29 mouse cellular contexts compared by ENCODE assay signal in genomic region chr6:26766846-26767245, GRCm38 (mm10).
A peak's percentile ranks its signal among the peaks of the same experiment; 100 is the strongest.
DNase-seq lines count a peak whose midpoint lies in the region; ATAC-seq and TF ChIP-seq lines count a peak whose summit lies in the region.
"Had no signal": no experiment of that assay in that cellular context is flagged by ENCODE, and none has a peak within 500 bp of the region (broad histone marks: within the 10 kb centered on the region; RNA-seq: fewer than 3 reads in every experiment).

No protein-coding gene starts in this region.

- ATAC-seq in forebrain, embryonic 13.5 days: peak; percentile 57; the same call in 1 of the 2 replicates
- ATAC-seq in forebrain, postnatal 0 days: no peak
- 0 out of 2 replicates have a peak, but pooled peaks have one; percentile 56 for ATAC-seq in midbrain, embryonic 16.5 days
- ATAC-seq in common myeloid progenitor, adult 5-6 weeks (replicated peaks; ENCODE audit: low read depth, poor library complexity, severe bottlenecking): peak; percentile 86
- ATAC-seq: activated CD4-positive, CD25-positive, alpha-beta regulatory T cell, adult 4 months; forebrain, embryonic 16.5 days; liver, embryonic 12.5 days; liver, postnatal 0 days had no signal

- H3K4me1 ChIP-seq in forebrain, embryonic 13.5 days: no peaks in the 10 kb centered on the region
- H3K4me1 ChIP-seq in forebrain, postnatal 0 days (ENCODE audit: insufficient read depth): no peaks in the 10 kb centered on the region
- no peaks in the 10 kb centered on the region for H3K4me1 ChIP-seq in midbrain, embryonic 16.5 days (ENCODE audit: control insufficient read depth, insufficient read depth, low read length)
- H3K4me1 ChIP-seq in midbrain, embryonic 10.5 days: peaks cover 9% of the 10 kb centered on the region
- H3K4me1 ChIP-seq: hindbrain, embryonic 13.5 days; kidney, embryonic 15.5 days; liver, embryonic 12.5 days; stomach, embryonic 15.5 days had no signal

- H3K36me3 ChIP-seq in forebrain, embryonic 13.5 days (ENCODE audit: poor library complexity, severe bottlenecking): no peaks in the 10 kb centered on the region
- no peaks in the 10 kb centered on the region for H3K36me3 ChIP-seq in forebrain, postnatal 0 days (ENCODE audit: insufficient read depth)
- H3K36me3 ChIP-seq in midbrain, embryonic 16.5 days (ENCODE audit: control insufficient read depth, insufficient read depth, low read length): no peaks in the 10 kb centered on the region
- no peaks in the 10 kb centered on the region for H3K36me3 ChIP-seq in midbrain, embryonic 10.5 days
- no peaks in the 10 kb centered on the region for H3K36me3 ChIP-seq in splenic B cell, adult 2 months (ENCODE audit: control insufficient read depth, insufficient read depth, low read length, poor library complexity, severe bottlenecking)
- H3K36me3 ChIP-seq: hindbrain, embryonic 13.5 days; kidney, embryonic 15.5 days; liver, embryonic 12.5 days; stomach, embryonic 15.5 days had no signal

- WGBS in forebrain, embryonic 13.5 days: 20% methylated on average over 2 of the region's 2 CpGs
- 18% methylated on average over 2 of the region's 2 CpGs for WGBS in forebrain, postnatal 0 days
- 9% methylated on average over 2 of the region's 2 CpGs for WGBS in midbrain, embryonic 16.5 days
- WGBS in midbrain, embryonic 10.5 days: 28% methylated on average over 2 of the region's 2 CpGs

- no peak overlapping the region for H3K9ac ChIP-seq in forebrain, embryonic 13.5 days
- no peak overlapping the region for H3K9ac ChIP-seq in forebrain, postnatal 0 days
- no peak overlapping the region for H3K9ac ChIP-seq in midbrain, embryonic 16.5 days (ENCODE audit: low read depth, low read length)
- H3K9ac ChIP-seq: hindbrain, embryonic 13.5 days; kidney, embryonic 15.5 days; liver, embryonic 12.5 days; liver, postnatal 0 days; stomach, embryonic 15.5 days had no signal

- TF ChIP-seq CTCF in forebrain, postnatal 0 days (IDR thresholded peaks at IDR 0.05; ENCODE audit: low read depth): no peak

- no peaks in the 10 kb centered on the region for H3K27me3 ChIP-seq in forebrain, embryonic 13.5 days
- no peaks in the 10 kb centered on the region for H3K27me3 ChIP-seq in forebrain, postnatal 0 days (ENCODE audit: insufficient read depth, low read length)
- H3K27me3 ChIP-seq in midbrain, embryonic 16.5 days (ENCODE audit: control insufficient read depth, insufficient read depth, low read depth, low read length): no peaks in the 10 kb centered on the region
- no peaks in the 10 kb centered on the region for H3K27me3 ChIP-seq in midbrain, embryonic 10.5 days (ENCODE audit: low read depth, poor library complexity, severe bottlenecking)
- H3K27me3 ChIP-seq in splenic B cell, adult 2 months (ENCODE audit: control insufficient read depth, insufficient read depth, low read length, poor library complexity, severe bottlenecking): no peaks in the 10 kb centered on the region
- H3K27me3 ChIP-seq: hindbrain, embryonic 13.5 days; kidney, embryonic 15.5 days; liver, embryonic 12.5 days; stomach, embryonic 15.5 days had no signal

- no peak overlapping the region for H3K4me3 ChIP-seq in forebrain, embryonic 13.5 days
- H3K4me3 ChIP-seq in forebrain, postnatal 0 days (ENCODE audit: low read depth, low read length): no peak overlapping the region
- H3K4me3 ChIP-seq in midbrain, embryonic 16.5 days (ENCODE audit: low read depth, low read length): no peak overlapping the region
- no peak overlapping the region for H3K4me3 ChIP-seq in midbrain, embryonic 10.5 days
- H3K4me3 ChIP-seq: hindbrain, embryonic 13.5 days; kidney, embryonic 15.5 days; layer of hippocampus, adult 2 months; left cerebral cortex, adult 2 months; liver, embryonic 12.5 days; stomach, embryonic 15.5 days had no signal

- no peaks in the 10 kb centered on the region for H3K9me3 ChIP-seq in forebrain, embryonic 13.5 days (replicated peaks)
- no peaks in the 10 kb centered on the region for H3K9me3 ChIP-seq in forebrain, postnatal 0 days (ENCODE audit: low read length)
- H3K9me3 ChIP-seq in midbrain, embryonic 16.5 days (replicated peaks; ENCODE audit: control insufficient read depth, low read length, poor library complexity, severe bottlenecking): no peaks in the 10 kb centered on the region
- no peaks in the 10 kb centered on the region for H3K9me3 ChIP-seq in midbrain, embryonic 10.5 days (replicated peaks)
- H3K9me3 ChIP-seq: hindbrain, embryonic 13.5 days; kidney, embryonic 15.5 days; liver, embryonic 12.5 days; stomach, embryonic 15.5 days had no signal

- H3K4me2 ChIP-seq in forebrain, embryonic 13.5 days: no peak overlapping the region
- H3K4me2 ChIP-seq in forebrain, postnatal 0 days (ENCODE audit: low read depth): no peak overlapping the region
- no peak overlapping the region for H3K4me2 ChIP-seq in midbrain, embryonic 16.5 days (ENCODE audit: low read length)
- H3K4me2 ChIP-seq: heart, embryonic 11.5 days; hindbrain, embryonic 13.5 days; kidney, embryonic 15.5 days; liver, embryonic 12.5 days; stomach, embryonic 15.5 days had no signal

- DNase-seq in forebrain, postnatal 0 days: no peak
- DNase-seq in midbrain, embryonic 10.5 days (ENCODE audit: low spot score): no peak
- peak; percentile 25 for DNase-seq in splenic B cell, adult 2 months (ENCODE audit: low read depth, low spot score)
- no peak for DNase-seq in lung, postnatal 4 days
- DNase-seq in left cerebral cortex, adult 9 months (ENCODE audit: low spot score in 2 of 2): no peak
- DNase-seq: adrenal gland, adult 8-10 months; cerebellum, adult 8-10 months; cerebellum, postnatal 25 days; gastrocnemius, postnatal 10 days; heart, postnatal 36 days; kidney, adult 11 months; kidney, postnatal 25 days; left cerebral cortex, postnatal 4 days; liver, postnatal 0 days; lung, postnatal 36 days; right cerebral cortex, adult 18-20 months; right cerebral cortex, postnatal 4 days had no signal

- H3K27ac ChIP-seq in forebrain, embryonic 13.5 days: no peak overlapping the region
- no peak overlapping the region for H3K27ac ChIP-seq in forebrain, postnatal 0 days (ENCODE audit: low read depth, low read length)
- H3K27ac ChIP-seq in midbrain, embryonic 16.5 days (ENCODE audit: low read length): no peak overlapping the region
- H3K27ac ChIP-seq in midbrain, embryonic 10.5 days (replicated peaks): no peak overlapping the region
- H3K27ac ChIP-seq: hindbrain, embryonic 13.5 days; kidney, embryonic 15.5 days; layer of hippocampus, adult 2 months; left cerebral cortex, adult 2 months; liver, embryonic 12.5 days; stomach, embryonic 15.5 days had no signal
